Mouse (Mus musculus) CH12.LX (cell line): ENCODE measurements at regions not wholly inside any gene's neighbourhood (a gene's known extent, or its start where the extent isn't known, plus 50 kb on each side); places are given as distances from the start of the nearest gene placed in this dataset.
A peak's percentile ranks its signal among the peaks of the same experiment; 100 is the strongest.

Source experiments
- CTCF ChIP-seq, 2 experiments: IDR thresholded peaks in 1 of 2; conservative IDR thresholded peaks in 1 of 2; 2 replicates each; pipeline ENCODE4 v1.5.1; 2011 to 2012; ENCODE audit warnings: low read depth in 2 of 2, low read length in 2 of 2, improper control_type of control experiment in 1 of 2, inconsistent platforms in 1 of 2, mild to moderate bottlenecking in 1 of 2, moderate library complexity in 1 of 2
- MAX ChIP-seq: IDR thresholded peaks from 2 replicates; pipeline ENCODE4 v1.6.1; 2011; ENCODE audit warnings: low read length, improper control_type of control experiment
- MAZ ChIP-seq: IDR thresholded peaks from 2 replicates; pipeline ENCODE4 v1.6.1; 2012; ENCODE audit warnings: low read depth, mild to moderate bottlenecking, inconsistent platforms, low read length, improper control_type of control experiment, moderate library complexity
- NELFE ChIP-seq: IDR thresholded peaks from 2 replicates; pipeline ENCODE4 v1.6.1; 2011; ENCODE audit warnings: low read depth, low read length, improper control_type of control experiment
- TCF12 ChIP-seq: IDR thresholded peaks from 2 replicates; pipeline ENCODE4 v1.6.1; 2014; ENCODE audit warnings: low read depth, mild to moderate bottlenecking, inconsistent platforms, low read length, improper control_type of control experiment

- no peak for TF ChIP-seq CTCF (conservative IDR thresholded peaks at IDR 0.05 in 1 of 2, IDR thresholded peaks at IDR 0.05 in 1 of 2; ENCODE audit: low read depth in 2 of 2, low read length in 2 of 2)
- no peak for TF ChIP-seq TCF12
- no peak for TF ChIP-seq NELFE
- peak; percentile 31; the same call in 1 of the 2 replicates for TF ChIP-seq MAX
- no peak for TF ChIP-seq MAZ
Measured at GRCm38 (mm10) chr10:118988249-118988648, 118.2 kb upstream of the Dyrk2 start.
